Mouse (Mus musculus): Measurements from ENCODE around the gene Fam189b.

- TF ChIP-seq CHD2 (IDR thresholded peaks at IDR 0.05; ENCODE audit: low read depth, low read length), result no peak
- no peak for TF ChIP-seq ZC3H11A (IDR thresholded peaks at IDR 0.05; ENCODE audit: borderline replicate concordance, low read depth, low read length)
- TF ChIP-seq ZNF384 (IDR thresholded peaks at IDR 0.05; ENCODE audit: low read depth, low read length), result no peak
- no peak for TF ChIP-seq MAFK (IDR thresholded peaks at IDR 0.05; ENCODE audit: insufficient read depth, low read depth, low read length)
Measured at GRCm38 (mm10) chr3:89145566-89145965, 37.4 kb upstream of the Fam189b start.

Data from ES-E14 (cell line).